Mouse (Mus musculus) lung, adult 2 months (tissue): ENCODE measurements around the gene Slco1b2.

Source experiments
- CTCF ChIP-seq: fragments of 200-500 bp; IDR thresholded peaks from 2 replicates; pipeline ENCODE4 v1.5.1; 2011; ENCODE audit warnings: mild to moderate bottlenecking, low read length, control low read depth; ENCODE audit not compliant: insufficient read depth
- POLR2A ChIP-seq: fragments of 200-500 bp; IDR thresholded peaks from 2 replicates; pipeline ENCODE4 v1.6.1; 2011; ENCODE audit warnings: low read depth, mild to moderate bottlenecking, control low read depth, low read length, borderline replicate concordance; ENCODE audit errors: extremely low read depth

- TF ChIP-seq POLR2A, result no peak
- TF ChIP-seq CTCF, result no peak
Measured at GRCm38 (mm10) chr6:141635250-141635649, 5.9 kb downstream of the Slco1b2 start.
